Mouse (Mus musculus): ENCODE measurements around the gene Cfap61.

DNA sequence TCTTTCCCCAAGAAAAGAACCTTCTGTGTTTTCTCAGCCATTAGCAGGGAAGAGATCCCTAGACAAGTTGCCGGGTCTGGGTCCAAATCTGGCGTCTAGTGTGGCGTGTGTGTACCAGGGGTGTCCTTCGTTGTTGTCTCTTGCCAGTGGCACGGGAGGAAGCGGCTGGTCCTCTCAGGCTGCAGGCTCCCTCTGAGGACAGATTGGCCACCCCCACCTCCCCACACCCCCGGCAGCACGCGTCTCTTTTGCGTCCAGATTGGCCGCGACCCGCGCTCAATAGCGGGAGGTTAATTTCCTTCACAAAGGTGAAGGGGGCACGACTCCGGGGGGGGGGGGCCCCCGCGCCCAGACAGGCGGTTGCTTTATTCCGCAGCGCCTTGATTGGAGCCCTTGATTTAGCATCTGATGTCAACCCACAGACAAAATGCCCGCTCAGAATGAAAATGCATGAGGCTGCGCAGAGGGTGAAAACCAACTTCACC is 286.0 kb downstream of the Cfap61 start:
- TF ChIP-seq POLR2A (IDR thresholded peaks at IDR 0.05; ENCODE audit: insufficient read depth, low read depth, low read length) = no peak
- no peak for TF ChIP-seq EP300 (IDR thresholded peaks at IDR 0.05; ENCODE audit: insufficient read depth, low read depth, low read length)
- no peak for TF ChIP-seq CTCF (IDR thresholded peaks at IDR 0.05)

Data from heart, adult 2 months (tissue).